Mouse (Mus musculus) heart, postnatal 4 days (tissue): ENCODE measurements at regions not wholly inside any gene's neighbourhood (a gene's known extent, or its start where the extent isn't known, plus 50 kb on each side); places are given as distances from the start of the nearest gene placed in this dataset.

ENCODE experiments used
- DNase-seq: peaks from one replicate; pipeline ENCODE4 v3.0.0; 2021

DNA sequence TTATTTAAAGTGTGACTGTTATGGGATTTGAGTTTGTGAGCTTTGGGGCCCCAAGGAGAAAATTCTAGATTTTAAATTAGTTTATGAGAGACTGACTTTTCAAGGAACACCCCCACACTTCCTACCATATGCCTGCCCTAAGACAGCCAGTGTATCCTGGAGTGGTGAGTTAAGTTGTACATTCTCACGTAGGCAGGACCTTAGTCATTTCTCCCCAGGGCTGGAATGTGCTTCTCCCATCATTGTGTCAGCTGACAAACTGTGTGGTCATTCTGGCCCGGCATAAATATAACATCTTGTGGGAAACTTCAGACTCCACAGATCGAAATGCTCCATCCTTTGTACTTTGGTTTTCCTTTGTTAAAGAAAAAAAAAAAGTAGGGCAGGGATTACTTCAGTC is 73.1 kb upstream of the Tfpi start:
- no peak for DNase-seq

DNA sequence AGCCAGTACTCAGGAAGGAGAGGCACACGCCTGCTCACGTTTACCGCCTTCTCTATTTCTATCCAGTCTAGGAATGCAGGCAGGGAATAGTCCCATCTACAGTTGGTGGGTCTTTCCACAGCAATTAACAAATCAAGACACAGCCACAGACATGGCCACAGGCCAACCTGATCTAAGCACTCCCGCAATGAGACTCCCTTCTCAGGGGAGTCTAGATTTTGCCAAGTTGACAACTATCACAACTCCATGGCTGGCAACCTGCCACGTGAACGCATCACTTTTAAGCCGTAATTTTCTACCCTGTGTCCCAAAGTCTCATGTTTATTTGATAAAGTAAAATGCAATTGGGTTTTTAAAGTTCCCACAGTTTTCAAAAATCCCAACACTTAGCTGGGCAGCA is 72.0 kb upstream of the Tfpi start:
- peak; percentile 20 for DNase-seq

DNA sequence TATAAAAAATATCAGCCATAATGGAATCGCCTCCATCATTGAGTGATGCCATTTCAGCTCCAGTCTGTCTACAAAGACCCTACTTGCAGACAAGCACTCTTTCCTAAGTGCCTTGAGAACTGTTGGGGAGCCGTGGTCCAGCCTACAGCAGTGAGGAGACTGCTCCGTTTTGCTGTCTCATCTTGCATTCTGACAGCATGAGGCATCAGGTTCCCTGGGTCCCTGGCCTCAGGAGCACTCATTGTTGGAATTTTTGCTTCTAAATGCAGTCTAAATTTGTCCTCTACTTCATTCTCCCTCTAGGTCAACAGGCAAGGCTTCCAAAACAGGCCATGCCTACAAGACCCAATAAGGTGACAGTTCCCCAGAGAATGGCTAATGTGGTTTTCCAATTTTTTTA is 69.1 kb upstream of the Tfpi start:
- DNase-seq, result no peak

DNA sequence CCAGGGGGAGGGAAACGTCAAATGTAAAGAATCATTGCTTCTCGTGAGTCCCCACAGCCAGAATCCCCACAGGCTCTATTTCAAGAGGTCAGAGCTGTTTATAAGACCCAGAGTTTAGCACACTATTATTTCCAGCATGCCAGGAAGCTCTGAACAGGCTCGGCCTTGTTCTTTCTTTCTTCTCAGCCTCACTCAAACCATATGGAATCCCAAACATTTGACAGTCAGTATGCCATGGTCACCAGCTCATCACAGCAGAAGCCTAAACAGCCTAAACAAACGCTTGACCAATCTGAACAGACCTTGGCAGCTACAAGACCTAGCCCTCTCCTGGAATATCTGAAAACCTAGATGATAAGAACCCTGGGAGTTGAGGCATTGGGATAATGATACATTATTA is 68.2 kb upstream of the Tfpi start:
- DNase-seq, result no peak

GRCm38 (mm10) chr2:84544146-84544545 is 67.6 kb upstream of the Tfpi start:
- DNase-seq, result no peak

- DNase-seq, result no peak
Observed at GRCm38 (mm10) chr2:84541440-84541839, 64.9 kb upstream of the Tfpi start.

- no peak for DNase-seq
Observed at GRCm38 (mm10) chr2:84539096-84539495, 62.5 kb upstream of the Tfpi start.

DNA sequence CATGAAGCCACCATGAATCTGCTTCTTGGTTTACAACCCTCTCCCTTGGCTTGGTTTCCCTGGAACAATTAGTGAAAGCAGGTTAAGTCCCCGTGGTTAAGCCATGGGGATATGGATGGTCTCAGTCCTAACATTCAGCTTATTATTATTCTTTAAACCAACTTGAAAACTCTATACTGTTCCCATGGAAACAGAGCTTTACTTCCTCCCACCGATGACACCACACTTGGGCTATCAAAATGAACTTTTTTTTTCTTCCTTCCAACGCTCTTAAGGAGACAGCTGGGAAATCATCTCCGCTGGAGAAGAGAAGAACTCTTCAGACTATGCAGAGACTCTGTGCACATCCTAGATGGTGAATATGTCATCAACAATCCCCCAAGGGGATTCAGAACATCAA is 61.4 kb upstream of the Tfpi start:
- DNase-seq, result no peak

DNA sequence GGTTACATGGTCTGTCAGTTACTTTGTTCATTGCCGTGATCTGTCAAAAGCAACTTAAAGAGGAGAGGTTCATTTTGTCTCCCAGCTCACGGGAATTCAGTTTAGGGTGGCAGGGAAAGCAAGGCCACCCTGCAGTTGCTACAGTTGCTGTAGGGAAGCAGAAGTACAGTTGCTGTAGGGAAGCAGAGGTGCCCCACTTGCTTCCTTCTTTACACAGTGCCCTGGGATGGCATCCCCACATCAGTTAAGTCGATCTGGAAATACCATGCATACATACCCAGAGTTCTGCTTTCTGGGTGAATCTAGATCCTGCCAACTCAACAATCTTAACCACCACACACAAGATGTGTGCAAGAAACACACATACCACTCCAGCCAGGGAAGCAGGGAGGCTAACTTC is 54.6 kb upstream of the Tfpi start:
- DNase-seq, result no peak

- DNase-seq, result no peak
Observed at GRCm38 (mm10) chr2:84528847-84529775, 52.5 kb upstream of the Tfpi start.
